Mouse (Mus musculus): ENCODE data around the gene Il1rl1.

The Il1rl1 gene

GRCm38 (mm10) chr1:40428910-40429675, at the start of gene Il1rl1:
TSS of gene Il1rl1 (plus strand) at chr1:40429570.
- no peak for DNase-seq (ENCODE audit: low read depth, low spot score)

DNA sequence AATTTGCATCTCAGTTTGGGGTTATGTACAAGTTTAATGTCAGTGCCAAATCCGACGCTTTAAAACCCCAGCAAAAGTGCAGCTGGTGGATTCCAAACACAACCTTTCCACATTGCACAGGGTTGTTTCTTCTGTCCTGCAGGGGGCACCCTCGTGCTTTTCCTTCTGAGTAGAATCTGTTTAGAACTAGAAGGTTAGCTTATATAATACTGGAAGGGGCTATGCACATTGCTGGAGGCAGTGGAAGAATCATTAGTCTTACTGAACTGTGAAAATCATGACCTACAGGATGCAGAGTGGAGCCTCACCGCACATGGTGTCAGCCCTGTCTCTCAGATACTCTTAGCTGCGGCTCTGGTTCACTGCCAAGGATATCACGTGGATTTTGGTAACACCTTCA, 49.3 kb upstream of the Il1rl1 start:
- peak; percentile 41 for DNase-seq (ENCODE audit: low read depth, low spot score)

DNA sequence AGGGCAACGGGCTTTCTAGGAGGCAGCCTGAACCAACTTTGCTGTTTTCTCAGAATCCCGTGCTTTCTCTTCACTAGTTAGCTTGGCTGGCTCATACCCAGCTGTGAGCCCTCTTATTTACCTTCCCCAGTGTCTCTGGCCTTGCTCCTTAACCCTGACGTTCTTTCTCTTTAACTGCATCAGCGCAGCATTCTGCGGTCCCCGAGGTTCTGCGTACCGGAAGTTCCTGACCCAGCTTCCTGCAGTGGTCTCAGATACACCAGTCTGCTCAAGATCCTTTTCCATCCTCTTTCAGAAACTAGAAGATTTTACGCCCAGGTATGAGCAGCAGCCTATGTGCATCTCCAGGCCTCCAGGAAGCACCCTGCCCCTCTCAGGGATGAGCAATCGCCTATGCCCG, 48.4 kb upstream of the Il1rl1 start:
- no peak for DNase-seq (ENCODE audit: low read depth, low spot score)

GRCm38 (mm10) chr1:40382841-40383240, 46.5 kb upstream of the Il1rl1 start:
- DNase-seq (ENCODE audit: low read depth, low spot score), result no peak

DNA sequence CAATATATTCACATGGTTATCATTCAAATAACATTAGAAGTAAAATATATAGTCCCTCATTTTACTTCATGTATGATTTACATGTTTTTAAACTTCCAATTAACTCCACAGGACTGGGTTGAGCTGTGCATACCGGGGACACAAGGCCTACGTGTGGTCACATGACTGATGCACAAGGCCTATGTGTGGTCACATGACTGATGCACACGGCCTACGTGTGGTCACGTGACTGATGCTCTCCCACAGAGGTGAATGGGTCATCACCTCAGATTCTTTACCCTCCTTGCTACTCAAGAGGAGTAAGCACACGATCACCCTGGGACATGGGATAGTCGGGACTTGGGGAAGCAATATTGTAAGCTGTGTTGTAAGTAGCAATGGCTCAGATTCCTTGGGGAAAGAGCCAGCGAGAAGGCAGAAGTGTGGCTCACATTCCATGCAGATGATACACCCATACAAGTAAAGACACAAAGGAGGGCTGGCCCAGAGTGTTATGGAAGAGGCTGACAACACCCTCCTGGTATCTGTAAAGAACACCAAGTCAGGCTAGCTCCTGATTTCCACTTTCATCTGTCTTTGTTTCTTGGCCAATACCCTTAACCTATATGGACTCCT, 44.3 kb upstream of the Il1rl1 start:
- no peak for DNase-seq (ENCODE audit: low read depth, low spot score)

DNA sequence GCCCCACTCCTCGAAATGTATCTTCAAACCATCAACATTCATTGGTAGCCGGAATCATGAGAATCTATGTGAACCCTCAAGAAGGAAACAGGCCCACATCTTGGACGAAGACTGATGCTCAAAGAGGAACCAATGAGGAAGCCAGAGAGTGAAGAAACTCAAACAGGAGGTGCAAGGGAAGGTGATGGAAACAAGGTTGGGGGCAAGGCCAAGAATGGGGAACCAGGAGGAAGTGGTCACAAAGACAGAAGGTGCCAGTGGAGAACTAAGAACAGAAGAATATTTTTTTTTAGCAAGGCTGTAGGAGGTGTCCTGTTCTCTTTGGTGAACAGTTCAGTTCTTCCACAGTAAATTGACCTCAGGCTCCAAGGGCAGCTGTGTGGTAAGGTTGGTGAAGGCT, 38.0 kb upstream of the Il1rl1 start:
- DNase-seq (ENCODE audit: low read depth, low spot score), result no peak

DNA sequence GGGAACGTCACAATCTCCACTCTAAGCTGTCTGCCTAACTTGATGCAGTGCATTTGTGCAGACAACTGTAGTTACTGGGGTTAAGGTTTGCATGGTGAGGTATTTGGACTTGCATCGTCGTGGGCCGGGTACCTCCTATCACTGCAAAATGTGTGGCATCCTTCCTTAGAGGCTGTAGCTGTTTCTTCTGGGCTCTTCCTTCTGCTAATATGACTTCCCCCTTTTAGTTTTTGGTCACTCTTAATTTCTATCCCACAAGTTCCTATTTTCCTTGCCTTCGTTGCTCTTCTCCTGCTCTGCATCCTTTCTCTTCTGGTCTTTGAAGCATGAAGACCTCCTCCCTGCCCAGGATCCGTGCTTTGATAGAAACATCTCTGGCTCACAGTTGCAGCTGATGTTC, 36.8 kb upstream of the Il1rl1 start:
- no peak for DNase-seq (ENCODE audit: low read depth, low spot score)

GRCm38 (mm10) chr1:40393214-40393613, 36.2 kb upstream of the Il1rl1 start:
- DNase-seq (ENCODE audit: low read depth, low spot score), result no peak

- DNase-seq (ENCODE audit: low read depth, low spot score), result no peak
Observed at GRCm38 (mm10) chr1:40399639-40400038, 29.7 kb upstream of the Il1rl1 start.

GRCm38 (mm10) chr1:40404682-40405081, 24.7 kb upstream of the Il1rl1 start:
- no peak for DNase-seq (ENCODE audit: low read depth, low spot score)

- no peak for DNase-seq (ENCODE audit: low read depth, low spot score)
Observed at GRCm38 (mm10) chr1:40409882-40410281, 19.5 kb upstream of the Il1rl1 start.

DNA sequence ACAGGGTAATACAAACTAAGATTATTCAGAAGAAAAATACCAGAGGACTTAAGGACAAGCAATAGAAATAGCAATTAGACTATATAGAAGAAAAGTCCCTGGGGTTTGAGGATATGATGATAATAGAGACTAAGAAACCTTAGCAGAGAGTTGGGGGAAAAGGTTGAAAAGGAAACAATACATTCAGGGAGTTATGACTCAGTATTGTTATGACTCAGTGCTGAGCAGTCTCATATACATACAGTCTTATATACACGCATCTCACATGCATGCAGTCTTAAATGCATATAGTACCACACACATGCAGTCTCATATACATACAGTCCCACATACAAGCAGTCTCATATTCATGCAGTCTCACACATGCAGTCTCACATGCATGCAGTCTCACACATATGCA, 16.3 kb upstream of the Il1rl1 start:
- no peak for DNase-seq (ENCODE audit: low read depth, low spot score)

DNA sequence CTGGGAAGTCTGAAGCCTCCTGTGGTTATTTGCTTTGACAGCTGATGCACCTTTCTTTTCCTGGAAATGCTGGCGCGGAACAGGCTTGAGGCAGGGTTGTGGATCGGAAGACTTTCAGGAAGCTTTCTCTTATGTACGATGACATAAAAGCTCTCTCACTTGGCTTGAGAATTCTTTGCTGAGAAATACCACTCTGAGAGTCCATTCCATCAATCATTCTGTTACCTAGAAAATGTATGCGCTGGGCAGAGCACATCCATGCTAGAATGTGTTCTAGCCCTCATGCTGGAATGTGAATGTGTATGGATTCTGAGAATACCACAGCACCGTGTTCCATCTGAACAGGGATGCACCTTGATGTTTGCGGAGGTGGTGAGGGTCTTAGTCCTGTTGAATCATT, 15.1 kb upstream of the Il1rl1 start:
- no peak for DNase-seq (ENCODE audit: low read depth, low spot score)

DNA sequence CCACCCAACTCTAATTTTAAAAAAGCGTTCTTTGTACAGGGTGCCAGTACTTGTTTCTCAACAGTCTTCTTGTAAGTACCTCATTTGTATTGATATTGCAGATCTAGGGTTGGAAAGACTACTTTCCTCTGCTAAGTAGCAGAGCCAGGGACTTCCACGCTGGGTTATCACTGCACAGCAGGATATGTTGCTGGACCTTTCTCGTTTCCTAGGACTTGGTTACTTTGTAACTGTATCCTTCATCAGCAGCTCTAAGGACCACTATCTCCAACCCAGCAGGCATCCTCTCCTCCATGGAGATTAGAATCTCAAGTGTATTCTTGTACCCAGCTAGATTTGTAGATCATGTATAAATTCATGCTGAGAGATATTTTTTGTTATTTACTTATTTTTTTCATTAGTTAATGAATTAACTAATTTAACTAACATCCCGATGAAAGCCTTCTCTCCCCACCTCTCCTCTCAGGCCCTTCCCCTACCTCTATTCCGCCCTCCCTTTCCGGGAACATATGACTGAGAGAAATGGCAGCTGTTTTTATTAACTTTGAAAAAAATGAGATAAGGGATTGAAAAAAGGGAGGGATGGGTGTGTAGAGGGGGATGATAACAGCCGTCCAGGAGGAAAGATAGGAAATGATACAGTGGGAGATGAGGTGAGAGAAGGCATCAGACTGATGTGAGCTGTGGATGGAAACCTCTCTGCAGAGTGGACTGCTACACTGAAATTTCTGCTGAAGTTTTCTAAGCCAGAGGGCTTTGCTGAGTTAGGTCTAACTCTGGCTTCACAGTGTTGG, 14.3 kb upstream of the Il1rl1 start:
- DNase-seq (ENCODE audit: low read depth, low spot score), result no peak

DNA sequence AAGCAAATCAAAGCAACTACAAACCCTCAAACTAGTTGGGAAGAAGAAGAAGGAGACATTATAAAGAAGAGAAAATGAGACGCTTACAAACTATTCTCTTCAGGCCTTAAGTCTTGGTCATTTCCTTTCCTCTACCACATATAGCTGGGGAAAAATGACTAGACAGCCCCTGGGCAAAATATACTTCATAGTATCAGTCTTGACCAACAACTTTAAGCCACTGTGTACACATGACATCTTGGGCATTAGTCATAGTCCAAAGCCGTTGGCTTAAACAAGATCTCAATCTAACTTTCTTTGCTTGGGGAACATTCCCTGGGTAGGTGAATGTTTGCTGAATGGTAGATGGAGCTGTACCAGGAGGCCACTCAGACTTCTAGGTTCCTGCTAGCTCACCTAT, 12.3 kb upstream of the Il1rl1 start:
- DNase-seq (ENCODE audit: low read depth, low spot score), result no peak

GRCm38 (mm10) chr1:40418512-40418911, 10.9 kb upstream of the Il1rl1 start:
- no peak for DNase-seq (ENCODE audit: low read depth, low spot score)

GRCm38 (mm10) chr1:40423892-40424291, 5.5 kb upstream of the Il1rl1 start:
- DNase-seq (ENCODE audit: low read depth, low spot score), result no peak

DNA sequence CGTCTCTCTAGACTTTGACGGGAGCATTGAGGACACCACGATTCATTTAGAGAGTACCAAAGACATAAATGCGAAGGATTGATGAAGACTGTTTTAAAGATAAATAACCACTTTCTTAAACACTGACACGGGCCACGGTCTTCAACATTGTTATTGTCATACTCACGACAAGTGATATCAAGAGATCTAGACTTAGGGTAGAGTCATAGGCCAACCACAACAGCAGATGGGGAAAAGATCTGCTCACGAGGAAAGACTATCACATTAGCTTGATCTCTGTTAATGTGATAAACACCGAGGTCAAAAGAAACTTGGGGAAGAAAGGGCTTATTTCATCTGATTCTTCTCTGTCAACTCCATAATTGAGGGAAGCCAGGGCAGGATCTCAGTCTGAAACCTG, 2.1 kb upstream of the Il1rl1 start:
- DNase-seq (ENCODE audit: low read depth, low spot score), result no peak

- DNase-seq (ENCODE audit: low read depth, low spot score), result no peak
Observed at GRCm38 (mm10) chr1:40427901-40428300, 1.5 kb upstream of the Il1rl1 start.

- DNase-seq (ENCODE audit: low read depth, low spot score), result no peak
Observed at GRCm38 (mm10) chr1:40430143-40430834, 919 bp downstream of the Il1rl1 start.

GRCm38 (mm10) chr1:40432169-40432568, 2.8 kb downstream of the Il1rl1 start:
- DNase-seq (ENCODE audit: low read depth, low spot score), result no peak

DNA sequence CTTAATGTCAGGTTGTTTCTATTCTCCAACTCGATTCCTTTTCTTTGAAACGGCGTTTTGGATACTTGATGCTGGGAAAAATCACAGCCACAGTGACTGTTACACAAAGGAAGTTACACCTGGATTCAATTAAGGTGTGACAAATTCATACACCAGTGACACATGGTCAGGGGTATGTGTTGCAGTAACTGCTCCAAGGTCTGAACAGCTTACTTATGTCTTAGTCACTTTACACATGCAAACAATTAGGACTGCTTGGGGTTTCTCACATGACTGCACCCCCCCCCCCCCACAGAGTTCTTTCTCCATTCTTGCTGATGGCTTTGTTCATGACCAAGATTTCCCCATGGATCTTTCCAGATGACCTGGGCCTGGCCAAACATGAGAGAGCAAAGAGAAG, 6.6 kb downstream of the Il1rl1 start:
- DNase-seq (ENCODE audit: low read depth, low spot score), result no peak

Measured in embryo, embryonic 11.5 days (tissue).